Mouse (Mus musculus): ENCODE data around the gene Rgs6. TPM values are rescaled to one million over a fixed set of nuclear protein-coding genes. Genes with fewer than 3 reads are reported as not detected.

Gene Rgs6
- 1 to 10 TPM; 1.4 to 2.9 TPM for total RNA-seq (2021)
- long read RNA-seq, experiment 1 = 0 reads
- long read RNA-seq, experiment 2 = 0 reads

- no peak for DNase-seq (ENCODE audit: low spot score in 2 of 2)
These were observed at the start of gene Rgs6 for GRCm38 (mm10) chr12:82588017-82588416. Gene Rgs6 (plus strand): TSS chr12:82588292.

GRCm38 (mm10) chr12:82547127-82547526 lies 41.0 kb upstream of the Rgs6 start:
- DNase-seq (ENCODE audit: low spot score in 2 of 2) = no peak

DNA sequence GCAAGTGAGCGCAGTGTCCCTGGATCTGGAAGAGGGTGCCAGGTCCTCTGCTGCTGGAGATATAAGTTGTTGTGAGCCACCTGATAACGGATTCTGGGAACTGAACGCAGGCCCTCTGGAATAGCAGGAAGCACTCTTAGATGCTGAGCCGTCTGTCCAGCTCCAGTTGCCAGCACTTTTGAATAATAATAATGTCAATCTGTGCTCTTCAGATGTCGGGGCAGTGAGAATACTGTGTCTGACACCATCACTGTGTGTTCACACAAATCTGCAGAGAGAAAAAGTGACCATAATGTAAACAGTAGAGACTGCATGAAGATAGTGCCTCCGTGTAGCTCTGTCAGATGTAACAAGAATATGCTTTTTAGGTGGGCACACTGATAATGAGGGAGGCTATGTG lies 38.9 kb upstream of the Rgs6 start:
- DNase-seq (ENCODE audit: low spot score in 2 of 2) = no peak

GRCm38 (mm10) chr12:82550076-82550475 lies 38.0 kb upstream of the Rgs6 start:
- no peak for DNase-seq (ENCODE audit: low spot score in 2 of 2)

DNA sequence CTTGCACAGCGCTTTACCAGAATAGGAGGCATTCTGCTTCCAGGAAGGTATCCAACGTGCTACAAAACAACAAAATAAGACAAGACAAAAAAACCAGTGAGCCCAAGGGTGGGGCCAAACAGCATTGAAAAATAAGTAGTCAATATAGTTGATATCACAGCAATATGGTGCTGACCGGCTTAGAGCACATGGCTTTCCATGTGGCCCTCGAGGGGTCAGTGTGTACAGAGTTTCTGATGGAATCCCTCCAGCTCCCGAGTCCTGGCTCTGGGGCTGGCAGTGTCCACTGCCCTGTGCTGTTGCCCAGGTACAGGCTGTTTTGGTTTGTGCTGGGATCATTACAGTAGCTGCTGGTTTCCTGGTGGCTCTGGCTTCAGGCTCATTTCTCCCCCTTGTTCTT lies 35.7 kb upstream of the Rgs6 start:
- DNase-seq (ENCODE audit: low spot score in 2 of 2) = no peak

GRCm38 (mm10) chr12:82562916-82563315 lies 25.2 kb upstream of the Rgs6 start:
- DNase-seq (ENCODE audit: low spot score in 2 of 2) = no peak

DNA sequence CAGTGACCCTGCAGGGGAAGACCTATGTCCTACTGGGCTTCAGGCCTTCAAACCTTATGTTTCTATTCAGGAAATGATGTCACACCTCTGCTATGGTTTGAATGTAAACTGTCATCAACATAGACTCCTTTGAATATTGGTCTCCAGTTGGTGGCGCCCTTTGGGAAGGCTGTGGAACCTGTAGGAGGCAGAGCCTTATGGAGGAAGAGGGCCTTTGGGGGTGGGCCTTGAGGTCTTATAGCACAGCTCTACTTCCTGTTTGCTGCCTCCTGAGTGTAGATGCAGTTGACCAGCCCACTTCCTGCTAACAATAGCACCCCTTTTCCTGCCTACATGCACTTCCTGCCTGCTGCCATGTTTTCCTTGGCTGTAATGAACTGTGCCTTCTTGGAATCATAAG lies 19.7 kb upstream of the Rgs6 start:
- DNase-seq (ENCODE audit: low spot score in 2 of 2) = no peak

DNA sequence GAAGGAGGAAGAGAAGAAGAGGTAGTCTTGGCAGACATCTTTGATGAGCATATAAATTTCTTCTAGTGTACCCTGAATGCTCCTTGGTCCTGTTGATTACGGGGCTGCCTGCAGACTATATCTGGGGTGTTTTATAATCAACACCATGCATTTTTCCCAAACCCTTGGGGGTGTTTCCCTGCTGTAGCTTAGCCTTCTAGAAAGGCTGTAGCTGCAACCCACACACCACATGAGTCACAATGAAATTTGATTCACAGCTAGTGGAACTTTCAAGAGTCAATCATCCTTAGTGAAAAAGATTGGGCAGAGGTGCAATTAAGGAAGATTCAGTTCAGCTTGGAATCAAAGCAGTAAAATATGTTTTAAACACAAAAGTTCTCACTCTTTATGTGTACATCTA lies 15.4 kb upstream of the Rgs6 start:
- DNase-seq (ENCODE audit: low spot score in 2 of 2) = no peak

GRCm38 (mm10) chr12:82586592-82586991 lies 1.5 kb upstream of the Rgs6 start:
- no peak for DNase-seq (ENCODE audit: low spot score in 2 of 2)

DNA sequence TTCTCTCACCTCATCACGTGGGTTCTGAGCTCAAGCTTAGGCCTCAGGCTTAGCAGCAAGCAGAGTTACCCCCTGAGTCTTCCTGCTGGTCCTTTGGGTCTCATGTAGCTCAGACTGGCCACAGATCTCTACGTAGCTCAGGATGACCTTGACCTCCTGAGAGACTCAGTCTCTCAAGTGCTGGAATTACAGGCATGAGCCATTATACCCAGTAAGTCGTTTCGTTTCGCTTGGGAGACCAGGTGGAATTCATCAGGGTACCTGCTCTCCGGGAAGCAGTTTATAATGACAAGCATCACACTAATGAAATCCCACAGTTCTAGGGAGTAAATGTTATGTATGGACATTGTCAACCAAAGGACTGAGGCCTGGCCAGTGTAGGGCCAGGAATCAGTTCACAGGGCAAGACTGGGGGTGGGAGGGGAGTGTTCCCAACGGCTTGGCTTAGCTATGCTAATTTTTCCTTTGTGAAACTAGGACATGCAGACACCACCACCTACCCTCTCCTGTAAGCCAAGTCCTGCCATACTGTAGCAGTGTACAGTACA lies 670 bp upstream of the Rgs6 start:
- no peak for DNase-seq (ENCODE audit: low spot score in 2 of 2)

GRCm38 (mm10) chr12:82588846-82589630 lies 946 bp downstream of the Rgs6 start:
- no peak for DNase-seq (ENCODE audit: low spot score in 2 of 2)

GRCm38 (mm10) chr12:82599011-82599410 lies 10.9 kb downstream of the Rgs6 start:
- no peak for DNase-seq (ENCODE audit: low spot score in 2 of 2)

DNA sequence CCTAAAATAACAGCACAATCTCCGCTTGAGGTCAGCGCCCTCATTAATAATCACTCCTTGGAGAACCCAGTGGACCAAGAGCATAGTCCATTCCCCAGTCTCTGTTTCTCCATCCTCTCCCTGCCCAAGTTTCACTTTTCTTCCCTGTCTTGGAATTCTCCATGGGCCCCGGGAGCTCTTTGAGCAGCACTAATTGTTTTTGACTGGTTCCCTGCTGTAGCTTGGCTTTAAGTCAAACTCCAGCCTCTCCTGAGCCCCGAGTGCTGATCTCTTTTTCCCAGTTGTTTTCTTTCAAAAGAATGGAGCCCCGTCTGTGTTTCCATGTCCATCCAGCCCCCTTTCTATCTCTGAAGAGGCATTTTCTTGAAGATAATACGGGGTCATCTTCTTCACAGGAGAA lies 12.3 kb downstream of the Rgs6 start:
- DNase-seq (ENCODE audit: low spot score in 2 of 2) = no peak

GRCm38 (mm10) chr12:82602823-82603222 lies 14.7 kb downstream of the Rgs6 start:
- no peak for DNase-seq (ENCODE audit: low spot score in 2 of 2)

DNA sequence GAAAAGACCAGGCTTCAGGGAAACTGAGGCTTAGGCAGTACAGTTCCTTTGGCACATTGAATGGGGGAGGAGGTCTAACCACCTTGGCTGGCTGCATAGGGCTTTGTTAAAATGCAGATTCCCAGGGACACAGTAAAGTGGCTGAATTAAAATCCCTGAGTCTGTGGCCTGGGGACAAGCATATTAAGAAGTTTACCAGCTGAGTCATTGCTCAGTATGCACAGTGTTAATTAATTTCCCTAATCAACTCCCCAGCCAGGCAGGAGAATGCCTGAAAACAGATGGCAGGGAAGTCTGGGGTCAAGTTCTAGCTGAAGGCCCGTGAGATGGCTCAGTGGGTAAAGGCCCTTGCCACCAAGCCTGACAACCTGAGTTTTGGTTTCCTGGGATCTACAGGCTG lies 15.2 kb downstream of the Rgs6 start:
- DNase-seq (ENCODE audit: low spot score in 2 of 2) = no peak

DNA sequence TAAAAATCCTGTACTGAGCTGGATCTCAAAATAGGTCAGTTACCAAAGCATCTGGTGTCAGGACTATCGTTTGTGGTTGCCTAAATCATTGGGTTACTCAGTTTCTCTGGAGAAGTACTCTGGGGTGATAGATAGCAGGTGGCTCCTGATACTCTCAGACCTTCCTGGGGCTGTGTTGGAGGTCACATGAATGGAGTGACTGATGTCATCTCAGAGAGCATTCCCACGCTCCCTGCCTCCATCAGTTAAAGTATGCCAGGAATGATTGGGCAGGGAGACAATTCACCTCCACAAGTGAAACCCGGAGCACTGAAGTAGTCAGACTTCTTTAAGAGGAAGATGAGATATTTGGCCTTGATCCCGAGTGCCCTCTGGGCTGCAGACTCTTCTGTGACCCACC lies 15.9 kb downstream of the Rgs6 start:
- DNase-seq (ENCODE audit: low spot score in 2 of 2) = no peak

DNA sequence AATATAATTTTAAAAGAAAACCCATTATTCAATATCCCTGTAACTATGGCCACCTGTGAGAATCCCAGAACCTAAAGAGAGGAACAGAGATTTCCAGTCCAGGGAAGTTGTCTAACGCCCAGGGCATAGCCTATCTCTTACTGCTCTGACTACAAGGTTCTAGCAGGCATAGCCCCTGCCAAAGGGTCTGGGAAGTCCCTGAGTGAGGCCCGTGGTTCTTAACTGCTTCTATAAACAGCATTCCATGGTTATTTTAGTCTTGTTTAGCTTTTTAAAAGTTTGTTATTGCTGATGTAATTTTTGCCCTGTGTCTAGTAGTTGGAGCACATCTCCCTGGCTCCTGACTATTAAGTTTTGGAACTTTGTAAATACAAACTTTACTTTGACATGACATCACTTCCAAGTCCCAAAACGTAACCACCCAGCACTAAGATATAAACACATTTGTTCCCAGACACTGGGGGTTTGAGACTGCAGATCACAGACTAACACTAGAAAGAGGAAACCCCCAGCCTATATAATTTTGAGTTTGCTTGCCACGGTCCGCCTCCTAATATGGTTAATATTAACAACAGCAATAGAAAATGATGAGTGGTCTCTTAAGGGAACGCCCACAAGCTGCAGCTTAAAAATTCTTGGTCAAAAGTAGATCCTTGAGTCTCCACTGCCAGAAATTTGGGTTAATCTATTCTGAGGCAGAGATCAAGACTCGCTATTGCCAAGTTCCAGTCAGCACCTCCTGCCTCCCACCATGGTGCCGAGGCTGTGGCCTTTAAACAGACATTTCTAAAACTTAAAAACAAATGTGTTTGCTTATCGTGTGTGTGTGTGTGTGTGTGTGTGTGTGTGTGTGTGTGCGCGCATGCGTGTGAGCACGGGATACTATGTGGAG lies 24.9 kb downstream of the Rgs6 start:
- no peak for DNase-seq (ENCODE audit: low spot score in 2 of 2)

DNA sequence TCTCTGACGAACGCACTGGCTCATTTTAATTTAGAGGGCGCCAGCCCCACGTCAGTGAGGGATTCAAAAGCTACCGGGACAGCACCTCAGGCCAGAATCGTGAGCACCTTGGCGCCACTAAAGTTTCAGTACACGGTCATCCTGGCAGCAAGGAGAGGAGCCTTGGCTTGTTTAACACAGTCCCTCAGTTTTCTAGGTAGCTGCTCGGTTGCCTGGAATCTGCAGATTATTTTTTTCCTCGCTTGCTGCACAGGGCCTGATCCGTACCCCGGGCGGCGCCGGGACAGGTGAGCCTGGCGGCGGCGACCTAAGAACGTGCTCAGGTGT lies 28.4 kb downstream of the Rgs6 start:
- no peak for DNase-seq (ENCODE audit: low spot score in 2 of 2)

DNA sequence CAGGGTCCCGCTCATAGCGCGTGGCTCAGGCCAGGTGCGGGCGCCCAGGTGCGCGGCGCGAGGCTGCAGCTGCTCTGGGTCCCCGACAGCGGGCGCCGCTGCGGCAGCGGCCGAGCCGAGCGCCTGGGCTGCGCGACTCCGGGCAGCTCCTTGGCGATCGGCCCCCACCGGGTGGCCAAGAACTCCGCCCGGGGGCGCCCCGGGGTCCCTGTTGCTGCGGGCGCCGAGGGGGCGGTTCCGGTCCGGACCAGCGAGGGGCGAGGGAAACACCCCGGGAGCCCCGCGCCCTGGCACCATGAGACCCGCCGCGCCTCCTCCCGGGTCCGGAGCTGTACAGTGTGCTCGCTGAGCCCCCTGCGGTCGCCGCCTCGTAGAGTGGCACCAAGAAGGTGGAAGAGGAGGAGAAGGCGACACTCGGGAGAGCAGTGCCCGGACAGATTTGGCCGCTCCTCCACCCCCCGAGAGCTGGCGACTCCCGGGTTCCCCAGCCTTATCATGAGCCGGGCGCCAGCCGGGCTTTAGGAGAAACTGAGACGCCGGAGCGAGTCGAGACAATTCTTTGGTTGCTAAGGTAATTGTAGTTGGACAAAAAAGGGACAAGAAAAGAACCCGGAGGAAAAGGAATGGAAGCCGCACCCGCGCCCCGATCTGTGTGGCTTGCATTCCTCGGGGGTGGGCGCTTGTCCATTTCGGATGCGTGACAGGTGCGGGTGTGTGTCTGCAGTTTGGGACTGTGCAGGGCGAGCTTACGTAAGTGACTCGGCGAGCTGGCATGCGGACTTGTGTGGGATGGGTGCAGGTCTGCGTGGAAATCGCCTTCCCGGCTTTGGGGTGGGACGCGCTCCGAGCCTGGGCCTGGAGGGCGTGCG lies 29.0 kb downstream of the Rgs6 start:
- DNase-seq (ENCODE audit: low spot score in 2 of 2) = peak; percentile 3 to 6

DNA sequence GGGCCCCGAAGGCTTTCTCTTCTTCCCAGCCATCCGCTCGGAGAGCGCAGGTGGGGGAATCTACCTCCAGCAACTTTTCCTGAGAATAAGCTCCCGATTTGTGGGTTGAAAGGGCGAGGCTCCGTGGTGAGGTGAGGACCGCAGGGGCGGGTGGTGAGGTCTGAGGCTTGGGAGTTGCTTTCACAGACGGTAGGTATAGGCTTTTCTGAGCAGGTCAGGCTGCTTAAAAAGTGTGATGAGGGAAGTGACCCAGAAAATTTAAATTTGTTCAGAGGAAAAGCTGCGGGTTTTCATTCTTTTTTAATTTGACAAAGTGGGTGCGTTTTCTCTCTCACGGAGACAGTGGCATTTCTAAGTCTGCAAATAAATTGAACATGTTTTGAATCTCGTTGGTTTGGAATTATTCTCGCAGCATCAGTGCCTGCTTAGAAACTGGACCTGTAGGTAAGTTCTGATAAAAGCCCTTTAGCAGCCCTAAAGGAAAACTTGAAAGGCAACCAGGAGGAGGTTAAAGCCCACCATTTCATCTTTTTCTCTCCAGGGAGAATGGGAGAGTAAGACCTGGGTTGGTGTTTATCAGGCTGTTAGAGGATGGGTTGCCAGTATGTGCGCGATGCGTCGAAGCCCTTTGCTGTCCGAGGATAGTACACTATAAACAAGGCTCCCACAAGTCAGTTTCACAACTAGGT lies 29.7 kb downstream of the Rgs6 start:
- no peak for DNase-seq (ENCODE audit: low spot score in 2 of 2)

GRCm38 (mm10) chr12:82640441-82640840 lies 52.3 kb downstream of the Rgs6 start:
- DNase-seq (ENCODE audit: low spot score in 2 of 2) = no peak
